Mouse (Mus musculus): ENCODE measurements around the gene Thap8. TPM values are rescaled to one million over a fixed set of nuclear protein-coding genes. Genes with fewer than 3 reads are reported as not detected.

Thap8 gene
- polyA plus RNA-seq, 1 experiment from 2014 or later, result 0.13 TPM

DNA sequence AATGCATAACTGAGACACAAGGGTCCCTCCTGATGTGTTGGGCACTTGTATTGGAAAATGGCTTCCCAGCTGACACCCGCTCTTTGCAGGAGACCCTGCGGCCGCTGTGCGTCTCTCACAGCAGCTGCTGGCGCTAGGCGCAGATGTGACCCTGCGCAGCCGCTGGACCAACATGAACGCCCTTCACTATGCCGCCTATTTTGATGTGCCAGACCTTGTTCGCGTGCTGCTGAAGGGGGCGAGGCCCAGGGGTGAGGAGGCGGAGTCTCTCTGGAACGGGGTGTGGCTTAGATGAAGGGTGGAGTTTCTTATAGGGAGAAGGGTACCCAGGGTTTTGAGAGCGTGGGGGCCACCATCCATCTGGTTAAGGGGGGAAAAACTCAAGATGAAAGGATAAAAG lies 17.4 kb downstream of the Thap8 start:
- ATAC-seq (ENCODE audit: low read depth), result no peak
- no peak overlapping the region for H3K27ac ChIP-seq

DNA sequence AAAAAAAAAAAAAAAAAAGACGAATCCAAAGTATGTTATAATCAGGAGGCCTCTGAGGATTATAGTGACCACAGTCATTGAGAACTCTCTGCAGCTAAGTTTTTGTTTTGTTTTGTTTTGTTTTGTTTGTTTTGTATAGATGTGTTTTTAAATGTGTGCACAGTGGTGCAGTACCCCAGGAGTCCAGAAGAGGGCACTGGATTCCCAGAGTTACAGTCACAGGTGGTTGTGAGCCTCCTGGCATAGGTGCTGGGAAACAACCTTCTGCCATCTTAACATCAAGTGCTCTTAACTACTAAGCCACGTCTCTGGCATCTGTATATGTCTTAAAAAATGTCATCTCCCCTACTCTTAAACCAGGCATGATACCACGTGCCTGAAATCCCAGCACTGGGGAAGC lies 21.0 kb downstream of the Thap8 start:
- Histone ChIP-seq H3K9me3 (replicated peaks) (no peaks in the 10 kb centered on the region), H3K27me3 (no peaks in the 10 kb centered on the region; the same call in 1 of the 2 replicates), H3K4me1 (replicated peaks) (no peaks in the 10 kb centered on the region; the same call in 1 of the 2 replicates), H3K4me3 (replicated peaks) (no peak overlapping the region), H3K4me2 (no peak overlapping the region), H3K36me3 (no peaks in the 10 kb centered on the region), H3K9ac (no peak overlapping the region), H3K27ac (no peak overlapping the region)
- WGBS (ENCODE audit: insufficient replicate concordance), result 24% methylated on average over 3 of the region's 3 CpGs
- DNase-seq (peak; percentile 28), ATAC-seq (ENCODE audit: low read depth) (no peak)

More for the DNA sequence above, 17.4 kb downstream of the Thap8 start:
- Histone ChIP-seq H3K4me2 (no peak overlapping the region), H3K27me3 (peaks cover 1% of the 10 kb centered on the region), H3K9me3 (replicated peaks) (no peaks in the 10 kb centered on the region), H3K9ac (no peak overlapping the region), H3K4me3 (replicated peaks) (no peak overlapping the region), H3K36me3 (no peaks in the 10 kb centered on the region), H3K4me1 (replicated peaks) (no peaks in the 10 kb centered on the region; the same call in 1 of the 2 replicates)
- no peak for DNase-seq
- WGBS (ENCODE audit: insufficient replicate concordance), result 67% methylated on average over 16 of the region's 16 CpGs

DNA sequence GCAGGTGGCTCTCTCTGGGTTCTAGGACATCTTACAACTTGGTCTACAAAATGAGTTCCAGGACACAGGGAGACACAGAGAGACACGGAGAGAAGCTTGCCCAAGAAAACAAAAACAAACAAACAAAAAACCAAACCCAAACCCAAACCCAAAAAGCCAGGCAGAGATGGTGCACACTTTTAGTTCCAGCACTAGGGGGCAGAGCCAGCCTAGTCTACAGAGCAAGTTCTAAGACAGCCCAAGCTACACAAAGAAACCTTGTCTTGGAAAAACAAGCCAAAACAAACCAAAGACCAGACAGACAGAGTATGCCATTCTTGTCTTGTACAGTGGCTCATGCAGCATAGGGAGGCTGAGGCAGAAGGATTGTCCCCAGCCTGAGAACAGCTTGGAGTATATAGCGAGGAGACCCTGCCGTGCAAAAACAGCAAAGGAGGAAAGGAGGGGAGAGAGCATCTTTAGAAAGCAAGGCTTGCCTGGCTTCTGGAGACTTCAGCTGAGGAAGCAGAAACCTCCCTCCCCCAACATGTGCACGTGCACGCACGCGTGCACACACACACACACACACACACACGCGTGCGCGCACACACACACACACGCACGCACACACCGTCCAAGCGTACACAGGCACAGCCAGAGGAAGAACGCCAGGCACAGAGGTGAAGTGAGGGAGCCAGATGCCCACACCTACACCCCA lies 26.3 kb downstream of the Thap8 start:
- no peak overlapping the region for H3K9ac ChIP-seq
- ATAC-seq (ENCODE audit: low read depth), result no peak
- H3K9me3 ChIP-seq (replicated peaks), result no peaks in the 10 kb centered on the region
- H3K27ac ChIP-seq, result no peak overlapping the region
- 0 out of 2 replicates have a peak, but pooled peaks cover 3% of the 10 kb centered on the region for H3K36me3 ChIP-seq
- H3K4me3 ChIP-seq (replicated peaks), result no peak overlapping the region
- WGBS (ENCODE audit: insufficient replicate concordance), result 81% methylated on average over 16 of the region's 16 CpGs
- H3K4me1 ChIP-seq (replicated peaks), result peaks cover 19% of the 10 kb centered on the region
- H3K4me2 ChIP-seq, result no peak overlapping the region
- H3K27me3 ChIP-seq, result no peaks in the 10 kb centered on the region; the same call in 1 of the 2 replicates
- DNase-seq, result no peak

DNA sequence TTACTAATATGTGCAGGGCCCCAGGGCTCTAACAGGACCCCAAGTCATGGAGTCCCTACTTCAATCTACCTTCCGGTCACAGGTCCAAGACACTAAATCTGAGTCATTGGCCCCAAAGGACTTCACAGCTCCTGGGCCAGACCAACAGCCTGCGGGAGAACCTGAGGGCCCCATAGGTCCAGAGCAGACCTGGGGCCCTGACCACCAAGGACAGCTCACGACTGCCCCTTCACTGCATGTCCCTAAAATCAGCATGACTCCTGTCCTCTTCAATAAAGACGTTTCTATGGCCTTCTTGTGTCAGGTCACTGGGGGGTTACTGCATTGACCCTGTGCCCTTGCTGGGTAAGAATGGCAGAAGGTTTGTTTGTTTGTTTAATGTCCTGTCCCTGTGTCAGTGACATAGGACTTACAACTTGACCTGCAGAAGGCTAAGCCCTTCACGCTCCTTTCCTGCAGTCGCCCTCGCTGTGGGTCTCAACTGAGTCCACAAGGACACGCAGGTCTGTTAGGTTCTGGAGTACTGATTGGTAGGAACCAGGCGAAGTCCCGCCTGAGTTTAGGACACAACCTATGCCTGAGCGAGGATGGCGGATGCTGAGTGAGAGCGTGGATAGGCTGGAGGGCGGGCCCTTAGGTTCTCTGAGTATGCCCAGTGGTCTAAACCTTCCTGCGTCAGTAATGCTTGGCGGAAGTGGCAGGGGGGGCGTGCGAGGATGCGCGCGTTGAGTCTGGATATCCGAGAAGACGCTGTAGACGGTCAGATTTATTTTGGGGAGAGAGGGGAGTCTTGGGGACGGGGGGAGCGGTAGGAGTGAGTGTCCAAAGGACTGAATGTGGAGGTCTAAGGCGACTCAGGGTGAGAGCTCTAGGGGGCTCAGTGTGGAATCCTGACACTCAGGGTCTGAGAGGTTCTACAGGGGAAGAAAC lies 28.4 kb downstream of the Thap8 start, which contains the start of gene Alkbh6:
Alkbh6 (plus strand) TSS at position 642 of the 930 bp plus-strand sequence.
- Histone ChIP-seq H3K4me1 (replicated peaks) (peaks cover 21% of the 10 kb centered on the region), H3K9me3 (replicated peaks) (no peaks in the 10 kb centered on the region), H3K27ac (peak within 1 kb of the TSS; percentile 13; the same call in 1 of the 2 replicates), H3K4me2 (peak within 1 kb of the TSS; percentile 87), H3K4me3 (replicated peaks) (peak within 1 kb of the TSS; percentile 69), H3K27me3 (no peaks in the 10 kb centered on the region), H3K36me3 (0 out of 2 replicates have a peak, but pooled peaks cover 3% of the 10 kb centered on the region), H3K9ac (peak within 1 kb of the TSS; percentile 69)
- DNase-seq (peak; percentile 86), ATAC-seq (ENCODE audit: low read depth) (peak; percentile 100)
- 6% methylated on average over 27 of the region's 27 CpGs for WGBS (ENCODE audit: insufficient replicate concordance)

DNA sequence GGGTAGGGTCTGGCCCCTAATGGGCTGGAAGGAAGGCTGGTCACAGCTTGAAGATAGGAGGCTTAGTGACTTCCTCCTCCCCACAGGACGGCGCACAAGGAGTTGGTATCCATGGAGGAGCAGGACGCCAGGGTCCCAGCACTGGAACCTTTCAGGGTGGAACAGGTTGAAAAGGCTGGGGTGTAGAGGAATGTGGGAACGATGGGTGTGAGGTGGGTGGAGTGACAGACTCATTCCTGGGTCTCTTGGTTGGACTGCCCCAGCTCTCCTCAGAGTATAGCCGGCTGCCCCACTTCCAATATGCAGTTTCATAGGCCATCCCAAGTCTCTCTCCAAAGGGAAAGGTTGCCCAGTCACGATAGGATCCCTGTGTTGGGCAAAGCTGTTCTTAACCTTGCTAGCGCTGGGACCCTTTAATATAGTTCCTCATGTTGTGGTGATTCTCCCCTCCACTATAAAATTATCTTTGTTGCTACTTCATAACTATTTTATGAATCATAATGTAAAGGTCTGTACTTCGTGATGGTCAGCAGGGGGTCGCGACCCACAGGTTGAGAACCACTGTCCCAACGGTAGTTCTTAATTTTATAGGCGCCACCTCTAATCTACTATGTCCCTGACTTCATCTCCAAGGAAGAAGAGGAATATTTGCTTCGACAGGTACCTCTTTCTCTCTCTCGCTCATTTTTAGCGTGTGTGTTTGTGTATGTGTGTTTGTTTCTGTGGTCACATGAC lies 29.7 kb downstream of the Thap8 start:
- H3K4me3 ChIP-seq (replicated peaks), result peak overlapping the region; percentile 69
- ATAC-seq (ENCODE audit: low read depth) (no peak), DNase-seq (no peak)
- H3K27ac ChIP-seq, result no peak overlapping the region
- H3K27me3 ChIP-seq, result no peaks in the 10 kb centered on the region
- H3K36me3 ChIP-seq, result 0 out of 2 replicates have a peak, but pooled peaks cover 3% of the 10 kb centered on the region
- peaks cover 25% of the 10 kb centered on the region for H3K4me1 ChIP-seq (replicated peaks)
- H3K4me2 ChIP-seq, result peak overlapping the region; percentile 87
- H3K9ac ChIP-seq, result peak overlapping the region; percentile 69
- no peaks in the 10 kb centered on the region for H3K9me3 ChIP-seq (replicated peaks)
- WGBS (ENCODE audit: insufficient replicate concordance), result 46% methylated on average over 15 of the region's 15 CpGs

DNA sequence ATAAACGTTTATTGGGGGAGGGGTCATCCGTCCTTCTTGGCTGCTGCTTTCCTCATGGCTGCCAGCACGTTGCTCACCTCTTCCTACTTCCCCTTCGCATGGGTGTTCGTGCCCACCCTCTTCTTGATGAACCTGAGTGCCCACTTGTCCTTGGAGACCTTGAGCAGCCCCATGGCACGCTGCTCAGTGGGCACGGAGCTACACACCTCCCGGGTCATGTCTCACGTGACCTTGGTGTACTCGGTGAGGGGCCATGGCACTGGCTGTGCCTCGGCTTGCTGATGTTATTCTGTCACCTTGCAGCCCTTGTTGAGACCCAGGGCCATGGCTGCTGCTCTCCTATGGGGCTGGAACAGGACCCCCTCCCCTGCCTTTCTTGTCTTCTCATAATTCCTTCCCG lies 30.2 kb downstream of the Thap8 start:
- DNase-seq, result no peak
- no peak for ATAC-seq (ENCODE audit: low read depth)
- Histone ChIP-seq H3K27ac (no peak overlapping the region), H3K4me2 (no peak overlapping the region), H3K27me3 (no peaks in the 10 kb centered on the region), H3K9me3 (replicated peaks) (no peaks in the 10 kb centered on the region), H3K4me3 (replicated peaks) (no peak overlapping the region), H3K4me1 (replicated peaks) (peaks cover 30% of the 10 kb centered on the region), H3K36me3 (0 out of 2 replicates have a peak, but pooled peaks cover 3% of the 10 kb centered on the region), H3K9ac (no peak overlapping the region)
- WGBS (ENCODE audit: insufficient replicate concordance), result 78% methylated on average over 12 of the region's 12 CpGs

DNA sequence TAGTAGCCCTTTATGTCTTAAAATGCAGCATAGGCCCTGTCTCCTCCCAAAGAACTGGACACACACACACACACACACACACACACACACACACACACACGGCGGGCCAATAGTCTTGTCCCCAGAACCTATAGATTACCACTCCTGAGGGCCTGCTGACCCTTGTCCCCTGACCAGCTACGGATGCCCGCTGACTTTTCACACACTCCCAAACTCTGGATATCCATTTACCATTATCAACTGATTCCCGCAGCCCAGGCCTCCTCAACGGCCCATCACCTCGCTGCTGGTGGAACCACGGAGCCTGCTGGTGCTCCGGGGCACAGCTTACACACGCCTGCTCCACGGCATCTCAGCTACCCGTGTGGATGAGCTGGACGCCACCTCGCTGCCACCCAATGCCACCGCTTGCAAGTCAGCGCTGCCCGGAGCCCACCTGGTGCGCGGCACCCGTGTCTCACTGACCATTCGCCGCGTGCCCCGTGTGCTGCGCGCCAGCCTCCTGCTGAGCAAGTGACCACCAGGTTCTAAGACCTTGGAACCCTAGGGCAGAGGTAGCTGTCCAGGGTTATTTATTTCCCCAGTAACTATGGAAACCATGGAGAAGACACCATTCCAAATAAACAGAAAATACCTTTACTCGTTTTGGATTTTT lies 33.9 kb downstream of the Thap8 start:
- Histone ChIP-seq H3K36me3 (0 out of 2 replicates have a peak, but pooled peaks cover 3% of the 10 kb centered on the region), H3K27ac (no peak overlapping the region), H3K27me3 (no peaks in the 10 kb centered on the region), H3K4me3 (replicated peaks) (peak overlapping the region; percentile 22; the same call in 1 of the 2 replicates), H3K9me3 (replicated peaks) (no peaks in the 10 kb centered on the region), H3K9ac (peak overlapping the region; percentile 36; the same call in 1 of the 2 replicates), H3K4me1 (replicated peaks) (peaks cover 29% of the 10 kb centered on the region), H3K4me2 (peak overlapping the region; percentile 48)
- 62% methylated on average over 27 of the region's 27 CpGs for WGBS (ENCODE audit: insufficient replicate concordance)
- DNase-seq, result no peak
- 0 out of 2 replicates have a peak, but pooled peaks have one; percentile 14 for ATAC-seq (ENCODE audit: low read depth)

DNA sequence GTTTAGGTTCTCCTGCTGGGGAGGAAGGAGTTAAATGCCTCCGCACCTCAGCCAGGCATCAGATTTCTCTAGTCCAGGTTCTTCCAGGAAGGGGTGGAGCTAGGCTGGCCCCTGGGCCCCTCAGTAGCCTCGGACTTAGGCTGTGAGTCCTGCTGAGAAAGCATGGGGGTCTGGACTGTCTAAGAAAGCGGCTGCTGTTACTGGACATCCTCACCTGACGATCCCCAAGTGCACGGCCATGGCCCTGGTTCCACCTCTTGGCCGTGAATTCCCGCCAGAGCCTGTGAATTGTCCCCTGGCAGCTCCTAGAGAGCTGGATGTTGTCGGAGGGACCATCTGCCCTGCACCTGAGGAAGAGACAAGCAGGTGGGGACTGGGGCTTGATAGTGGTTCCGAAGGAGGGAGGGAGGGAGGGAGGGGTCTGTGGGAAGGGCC lies 34.8 kb downstream of the Thap8 start, which contains the start of gene Syne4:
Syne4 (plus strand) TSS at position 87 of the 435 bp plus-strand sequence.
- H3K9ac ChIP-seq, result peak within 1 kb of the TSS; percentile 45
- WGBS (ENCODE audit: insufficient replicate concordance), result 9% methylated on average over 9 of the region's 9 CpGs
- peak within 1 kb of the TSS; percentile 48 for H3K4me2 ChIP-seq
- ATAC-seq (ENCODE audit: low read depth) (0 out of 2 replicates have a peak, but pooled peaks have one; percentile 25), DNase-seq (no peak)
- H3K4me3 ChIP-seq (replicated peaks), result peak within 1 kb of the TSS; percentile 40
- H3K27ac ChIP-seq, result no peak within 1 kb of the TSS
- no peaks in the 10 kb centered on the region for H3K9me3 ChIP-seq (replicated peaks)
- peaks cover 20% of the 10 kb centered on the region for H3K4me1 ChIP-seq (replicated peaks)
- no peaks in the 10 kb centered on the region for H3K27me3 ChIP-seq
- H3K36me3 ChIP-seq, result 0 out of 2 replicates have a peak, but pooled peaks cover 3% of the 10 kb centered on the region

DNA sequence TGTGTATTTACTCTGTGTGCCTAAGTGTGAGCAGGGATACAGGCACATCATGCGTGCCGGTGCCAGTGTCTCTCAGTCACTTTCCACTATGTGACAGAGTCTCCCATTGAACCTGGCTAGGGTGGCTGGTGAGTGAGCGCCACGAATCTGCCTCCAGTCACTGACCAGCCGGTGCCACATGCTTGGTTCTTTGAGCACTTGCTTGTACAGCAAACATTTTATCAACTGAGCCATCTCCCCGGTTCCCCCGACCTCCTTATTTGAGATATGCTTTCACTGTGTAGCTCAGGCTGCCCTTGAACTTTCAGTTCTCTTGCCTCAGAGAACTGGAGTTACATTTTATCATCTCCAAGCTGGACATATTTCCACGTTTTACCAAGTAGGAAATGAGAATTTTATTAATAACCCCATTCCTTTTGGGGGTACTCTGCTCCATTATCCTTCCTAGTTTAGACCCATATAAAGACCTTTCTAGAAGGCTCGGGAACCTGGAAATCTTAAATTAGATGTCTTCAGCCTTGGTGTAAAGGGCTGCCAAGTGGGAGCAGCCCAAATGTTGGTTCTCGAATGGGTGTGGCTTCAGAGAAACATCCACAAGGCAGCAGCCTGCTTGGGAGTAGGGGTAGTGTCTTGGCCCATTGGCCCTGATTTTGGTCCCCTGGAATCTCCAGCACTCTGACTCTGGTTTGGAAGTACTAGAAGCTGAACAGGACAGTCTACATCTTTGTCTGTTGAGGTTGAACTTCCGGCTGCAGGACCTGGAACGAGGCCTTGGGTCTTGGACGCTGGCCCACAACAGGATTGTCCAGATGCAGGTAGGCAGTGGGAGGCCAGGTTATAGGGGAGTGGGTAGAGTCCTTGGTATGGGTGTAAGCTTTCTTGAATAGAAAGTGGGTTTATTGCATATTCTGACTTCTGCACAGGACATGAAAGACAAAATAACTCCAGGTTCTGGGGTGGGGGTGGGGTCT lies 36.0 kb downstream of the Thap8 start:
- peak overlapping the region; percentile 45; the same call in 1 of the 2 replicates for H3K4me2 ChIP-seq
- DNase-seq (no peak), ATAC-seq (ENCODE audit: low read depth) (no peak)
- no peak overlapping the region for H3K27ac ChIP-seq
- H3K9ac ChIP-seq, result no peak overlapping the region
- H3K4me3 ChIP-seq (replicated peaks), result peak overlapping the region; percentile 40; the same call in 1 of the 2 replicates
- H3K9me3 ChIP-seq (replicated peaks), result no peaks in the 10 kb centered on the region
- H3K27me3 ChIP-seq, result no peaks in the 10 kb centered on the region
- WGBS (ENCODE audit: insufficient replicate concordance), result 53% methylated on average over 13 of the region's 13 CpGs
- peaks cover 27% of the 10 kb centered on the region for H3K4me1 ChIP-seq (replicated peaks)
- 0 out of 2 replicates have a peak, but pooled peaks cover 3% of the 10 kb centered on the region for H3K36me3 ChIP-seq
